Mouse (Mus musculus) adrenal gland, postnatal 14 days (tissue): Measurements from ENCODE around the gene Ttll6. TPM values are rescaled to one million over a fixed set of nuclear protein-coding genes. Genes with fewer than 3 reads are reported as not detected.
"Not testable (repeated sequence)": the region's sequence is repeated elsewhere in the genome, so short reads cannot be mapped to it uniquely, and the experiment has no call there.

Experiments
- DNase-seq: peaks from one replicate; pipeline ENCODE4 v3.0.0; 2021; ENCODE audit warnings: mixed read lengths
- long read RNA-seq, 2 experiments: library from polyadenylated mRNA; stranded (forward); transcript quantifications; one replicate each; pipeline ENCODE4 v2.0.0; 2021
- total RNA-seq: library from RNA; stranded (reverse); gene quantifications from 2 replicates; pipeline ENCODE4 v1.2.3, GENCODE M21; 2021

The Ttll6 gene
- total RNA-seq, result not detected in 2 replicates
- long read RNA-seq, experiment 1, result 0 reads
- long read RNA-seq, experiment 2, result 0 reads

DNA sequence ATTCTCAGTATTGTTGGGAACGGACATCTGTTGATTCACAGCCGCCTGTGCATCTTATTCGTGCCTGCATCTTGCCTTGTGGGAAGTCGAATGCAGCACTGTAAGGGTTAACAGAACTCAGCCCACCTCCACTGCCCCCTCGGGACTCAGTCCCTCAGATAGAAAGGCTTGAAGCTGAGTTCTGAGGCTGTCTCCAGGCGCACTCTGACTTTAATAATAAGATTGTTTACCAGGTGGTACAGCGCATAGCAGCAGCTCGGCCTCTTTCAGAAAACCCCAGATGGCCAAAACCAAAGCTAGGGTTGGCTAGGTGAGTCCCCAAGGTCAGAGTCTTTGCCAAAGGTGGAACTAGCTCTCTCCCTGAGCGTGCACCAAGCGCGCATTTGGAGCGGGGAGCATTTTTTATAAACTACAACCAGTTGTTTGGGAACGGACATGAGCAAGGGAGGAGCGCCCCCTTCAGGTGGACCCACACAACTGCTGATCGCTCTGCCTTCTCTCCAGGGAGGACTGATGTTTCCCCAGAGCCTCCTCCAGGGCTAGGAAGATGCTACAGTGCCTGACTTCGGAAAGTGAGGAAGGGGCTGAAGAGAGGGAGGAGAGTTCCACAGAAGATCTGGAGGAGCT is at the start of gene Ttll6:
Gene Ttll6 (plus strand): TSS at position 548 of the 627 bp plus-strand sequence.
- DNase-seq, result peak; percentile 82

DNA sequence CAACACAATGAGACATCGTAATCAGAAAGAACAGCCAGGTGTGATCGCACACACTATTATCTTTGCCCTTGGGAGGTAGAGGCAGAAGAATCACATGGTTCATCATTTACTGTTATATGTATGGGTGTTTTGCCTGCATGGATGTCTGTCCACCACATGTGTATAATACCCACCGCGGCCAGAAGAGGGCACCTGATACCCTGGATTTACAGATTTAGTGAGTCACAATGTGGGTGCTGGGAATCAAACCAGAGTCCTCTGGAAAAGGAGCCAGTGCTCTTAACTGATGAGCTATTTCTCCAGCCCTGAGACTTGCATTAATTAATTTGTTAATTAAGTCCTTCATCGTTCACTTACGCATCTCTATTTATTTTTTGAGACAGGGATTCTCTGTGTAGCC is 45.6 kb upstream of the Ttll6 start:
- DNase-seq, result no peak

DNA sequence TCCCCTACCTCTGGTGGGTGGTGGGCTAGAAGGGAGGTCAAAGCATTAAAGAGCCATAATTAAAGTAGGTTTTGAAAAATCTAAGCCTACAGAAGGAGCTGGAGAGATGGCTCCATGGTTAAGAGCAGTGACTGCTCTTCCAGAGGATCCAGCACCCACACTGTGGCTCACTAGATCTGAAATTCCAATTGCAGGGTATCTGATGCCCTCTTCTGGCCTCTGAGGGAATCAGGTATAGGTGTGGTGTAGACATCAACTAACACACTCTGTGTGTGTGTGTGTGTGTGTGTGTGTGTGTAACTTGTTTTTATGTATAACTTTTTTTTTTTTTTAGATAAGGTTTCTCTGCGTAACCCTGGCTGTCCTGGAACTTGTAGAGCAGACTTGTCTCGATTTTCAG is 42.5 kb upstream of the Ttll6 start:
- DNase-seq, result peak; percentile 43

DNA sequence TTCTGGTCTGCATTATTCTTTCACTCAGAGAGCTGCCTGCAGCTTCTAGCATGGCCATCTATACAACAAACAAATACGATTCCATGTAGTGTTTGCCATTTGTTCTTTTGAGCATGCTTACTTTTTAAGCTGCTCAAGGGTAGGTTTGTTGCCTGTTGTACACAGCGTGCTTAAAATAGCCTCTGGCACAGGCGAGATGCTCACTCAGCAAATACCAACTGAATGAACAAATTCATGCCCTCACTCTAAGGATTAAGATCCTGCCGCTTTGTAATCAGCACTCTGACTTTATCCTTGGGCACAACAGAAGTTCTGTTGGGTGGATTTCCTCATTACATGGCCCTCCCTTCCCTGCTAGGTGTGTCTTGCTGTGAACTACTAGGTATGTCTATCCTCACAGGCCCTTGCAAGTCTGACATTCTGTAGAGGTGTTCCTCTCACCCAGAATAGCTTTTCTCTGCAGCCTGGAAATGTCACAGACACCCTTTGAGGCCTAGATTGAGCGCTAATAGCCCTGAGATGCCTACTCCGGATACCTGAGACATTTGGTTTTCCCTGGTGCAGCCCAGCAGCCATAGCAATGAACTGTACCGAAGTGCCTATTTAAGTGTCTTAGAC is 40.8 kb upstream of the Ttll6 start:
- DNase-seq, result no peak

DNA sequence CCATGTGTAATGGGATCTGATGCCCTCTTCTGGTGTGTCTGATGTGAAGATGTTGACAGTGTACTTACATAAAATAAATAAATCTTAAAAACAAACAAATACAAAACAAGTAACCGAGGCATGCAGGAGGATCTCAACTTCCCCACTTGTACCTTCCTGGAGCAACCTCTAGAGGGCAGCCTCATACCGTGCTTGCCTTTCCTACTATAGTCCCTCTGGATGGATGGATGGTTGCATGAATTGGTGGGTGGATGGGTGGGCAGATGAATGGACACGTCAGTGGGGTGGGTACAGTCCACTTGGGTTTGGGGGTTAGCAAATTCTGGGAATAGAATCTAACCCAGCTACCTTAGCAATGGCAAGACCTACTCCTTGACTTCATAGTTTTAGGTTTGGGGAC is 40.2 kb upstream of the Ttll6 start:
- DNase-seq, result peak; percentile 75

DNA sequence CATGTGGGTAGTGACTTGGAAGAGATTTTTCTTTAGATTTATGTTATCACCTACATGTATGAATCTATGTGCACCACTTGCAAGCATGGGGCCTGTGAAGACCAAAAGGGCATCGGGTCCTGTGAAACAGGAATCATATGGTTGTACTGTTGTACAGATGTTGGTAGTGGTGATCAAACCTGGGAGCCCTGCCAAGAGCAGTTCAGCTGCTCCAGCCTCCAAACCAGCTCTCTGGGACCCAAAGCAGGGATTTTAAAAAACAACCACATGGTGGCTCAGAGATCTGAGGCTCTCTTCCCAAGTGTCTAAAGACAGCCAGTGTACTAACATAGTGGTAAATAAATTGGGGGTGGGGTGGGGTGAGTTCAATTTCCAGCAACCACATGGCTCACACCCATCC is 25.2 kb upstream of the Ttll6 start:
- DNase-seq, result no peak

DNA sequence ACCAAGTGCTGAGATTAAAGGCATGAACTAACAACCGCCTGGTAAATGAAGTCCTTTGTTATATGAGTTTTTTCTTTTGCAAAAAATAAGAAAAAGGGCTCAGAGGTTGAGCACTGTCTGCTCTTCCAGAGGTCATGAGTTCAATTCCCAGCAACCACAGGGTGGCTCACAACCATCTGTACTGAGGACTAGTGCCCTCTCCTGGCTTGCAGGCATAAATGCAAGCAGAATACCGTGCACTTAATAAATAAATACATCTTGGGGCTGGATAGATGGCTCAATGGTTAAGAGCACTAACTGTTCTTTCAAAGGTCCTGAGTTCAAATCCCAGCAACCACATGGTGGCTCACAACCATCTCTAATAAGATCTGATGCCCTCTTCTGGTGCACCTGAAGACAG is 22.6 kb upstream of the Ttll6 start:
- not testable (repeated sequence) for DNase-seq

DNA sequence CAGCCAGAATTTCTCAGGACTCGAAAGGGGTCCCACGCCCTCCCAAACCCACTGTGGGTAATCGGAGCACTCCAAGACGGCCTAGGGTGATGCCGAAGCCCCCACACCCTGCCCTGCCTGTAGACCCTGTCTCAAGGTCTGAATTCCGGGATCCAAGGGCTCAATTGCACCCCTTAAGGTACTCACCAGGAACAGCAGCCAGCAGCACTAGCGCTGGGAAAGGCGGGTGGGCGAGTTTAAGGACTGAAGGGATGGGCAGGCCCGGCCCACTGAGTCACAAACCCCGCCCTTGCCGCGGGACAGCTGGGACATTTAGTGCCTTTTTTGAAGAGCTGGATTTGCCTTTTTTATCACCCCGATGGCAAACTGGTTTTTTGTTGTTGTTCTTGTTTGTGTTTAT is 21.8 kb upstream of the Ttll6 start, which contains the start of gene Calcoco2:
Gene Calcoco2 (minus strand): TSS at position 214 of the 400 bp plus-strand sequence.
- no peak for DNase-seq

DNA sequence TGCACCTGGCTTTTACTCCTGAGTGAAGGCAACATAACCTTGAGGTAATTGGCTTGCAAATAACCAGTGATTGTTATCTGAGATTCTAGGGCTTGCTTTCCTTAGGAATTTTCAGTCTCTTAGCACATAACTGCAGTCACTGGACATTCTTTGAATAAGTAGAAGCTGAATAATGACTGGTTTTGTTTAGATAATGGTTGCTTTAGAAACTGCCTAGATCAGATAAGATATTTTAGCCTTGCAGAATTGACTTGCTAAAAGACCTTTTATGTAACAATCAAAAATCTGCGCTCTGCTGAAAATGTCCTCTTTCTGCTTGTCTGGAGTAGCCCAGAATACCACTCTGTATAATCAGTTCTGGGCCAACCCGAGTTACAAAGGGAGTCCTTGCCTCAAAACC is 19.5 kb upstream of the Ttll6 start:
- no peak for DNase-seq

DNA sequence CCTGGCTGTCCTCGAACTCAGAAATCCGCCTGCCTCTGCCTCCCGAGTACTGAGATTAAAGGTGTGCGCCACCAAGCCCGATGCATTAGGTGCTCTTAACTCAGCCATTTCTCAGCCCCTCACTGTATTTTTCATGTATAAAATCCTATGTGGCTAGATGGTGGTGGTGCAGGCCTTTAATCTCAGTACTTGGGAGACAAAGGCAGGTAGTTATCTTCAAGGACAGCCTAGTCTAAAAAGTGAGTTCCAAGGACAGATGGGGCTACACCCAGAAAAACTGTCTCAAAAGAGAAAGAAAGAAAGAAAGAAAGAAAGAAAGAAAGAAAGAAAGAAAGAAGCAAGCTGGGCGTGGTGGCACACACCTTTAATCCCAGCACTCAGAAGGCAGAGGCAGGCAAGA is 18.2 kb upstream of the Ttll6 start:
- no peak for DNase-seq

DNA sequence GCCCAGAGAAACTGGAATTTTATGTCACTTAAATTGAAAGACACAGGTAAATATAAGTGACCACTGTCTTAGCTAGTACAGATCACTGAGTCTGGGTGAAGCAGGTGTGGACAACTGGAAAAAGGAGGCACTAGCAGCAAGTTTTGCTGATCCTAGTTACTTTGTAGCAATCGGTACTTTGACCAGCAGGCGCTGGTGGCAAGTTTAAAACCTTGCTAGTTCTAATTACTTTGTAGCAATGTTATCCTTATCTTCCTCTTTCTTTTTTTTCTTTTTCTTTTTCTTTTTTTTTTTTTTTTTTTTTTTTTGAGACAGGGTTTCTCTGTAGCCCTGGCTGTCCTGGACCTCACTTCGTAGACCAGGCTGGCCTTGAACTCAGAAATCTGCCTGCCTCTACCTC is 17.5 kb upstream of the Ttll6 start:
- no peak for DNase-seq

DNA sequence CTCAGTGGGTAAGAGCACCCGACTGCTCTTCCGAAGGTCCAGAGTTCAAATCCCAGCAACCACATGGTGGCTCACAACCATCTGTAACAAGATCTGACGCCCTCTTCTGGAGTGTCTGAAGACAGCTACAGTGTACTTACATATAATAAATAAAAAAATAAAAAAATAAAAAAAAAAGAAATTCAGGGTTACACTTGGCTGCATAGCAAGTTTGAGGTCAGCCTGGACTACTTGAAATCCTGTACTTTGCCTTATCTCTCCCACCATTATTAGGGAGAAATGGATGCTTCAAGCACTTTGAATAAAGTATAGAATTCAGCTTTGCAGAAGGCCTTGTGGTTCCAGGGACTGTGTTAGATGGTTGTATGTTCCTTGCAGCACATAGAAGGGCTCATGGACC is 16.7 kb upstream of the Ttll6 start:
- DNase-seq, result not testable (repeated sequence)

DNA sequence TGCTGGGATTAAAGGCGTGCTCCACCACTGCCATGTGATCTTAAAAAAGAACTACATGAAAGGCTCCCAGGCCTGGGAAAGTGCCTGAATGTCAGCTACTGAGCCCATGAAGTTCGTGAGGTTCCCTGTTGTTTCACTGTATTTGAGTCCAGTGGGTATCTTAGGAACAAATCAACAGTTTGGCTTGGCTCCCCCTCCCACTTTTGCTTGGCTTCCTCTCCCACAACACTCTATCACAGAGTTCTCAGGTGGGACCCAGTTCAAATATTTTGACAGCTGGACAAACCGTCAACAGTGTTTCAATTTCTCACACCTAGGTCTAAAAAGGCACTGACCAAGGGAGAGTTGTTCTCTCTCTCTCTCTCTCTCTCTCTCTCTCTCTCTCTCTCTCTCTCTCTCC is 14.2 kb upstream of the Ttll6 start:
- no peak for DNase-seq

DNA sequence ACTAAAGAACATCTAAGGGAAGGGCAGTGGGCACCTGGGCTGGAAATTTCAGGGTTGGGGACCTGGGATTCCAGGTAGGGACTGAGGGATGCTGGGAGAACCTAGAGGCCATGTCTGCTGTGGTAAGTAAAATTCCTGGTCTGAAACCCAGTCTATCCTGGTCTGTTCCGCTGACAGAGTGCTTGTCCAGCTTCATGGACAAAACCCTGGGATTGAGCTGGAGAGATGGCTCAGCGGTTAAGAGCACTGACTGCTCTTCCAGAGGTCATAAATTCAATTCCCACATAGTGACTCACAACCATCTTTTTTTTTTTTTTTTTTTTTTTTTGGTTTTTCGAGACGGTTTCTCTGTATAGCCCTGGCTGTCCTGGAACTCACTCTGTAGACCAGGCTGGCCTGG is 10.8 kb upstream of the Ttll6 start:
- DNase-seq, result not testable (repeated sequence)

DNA sequence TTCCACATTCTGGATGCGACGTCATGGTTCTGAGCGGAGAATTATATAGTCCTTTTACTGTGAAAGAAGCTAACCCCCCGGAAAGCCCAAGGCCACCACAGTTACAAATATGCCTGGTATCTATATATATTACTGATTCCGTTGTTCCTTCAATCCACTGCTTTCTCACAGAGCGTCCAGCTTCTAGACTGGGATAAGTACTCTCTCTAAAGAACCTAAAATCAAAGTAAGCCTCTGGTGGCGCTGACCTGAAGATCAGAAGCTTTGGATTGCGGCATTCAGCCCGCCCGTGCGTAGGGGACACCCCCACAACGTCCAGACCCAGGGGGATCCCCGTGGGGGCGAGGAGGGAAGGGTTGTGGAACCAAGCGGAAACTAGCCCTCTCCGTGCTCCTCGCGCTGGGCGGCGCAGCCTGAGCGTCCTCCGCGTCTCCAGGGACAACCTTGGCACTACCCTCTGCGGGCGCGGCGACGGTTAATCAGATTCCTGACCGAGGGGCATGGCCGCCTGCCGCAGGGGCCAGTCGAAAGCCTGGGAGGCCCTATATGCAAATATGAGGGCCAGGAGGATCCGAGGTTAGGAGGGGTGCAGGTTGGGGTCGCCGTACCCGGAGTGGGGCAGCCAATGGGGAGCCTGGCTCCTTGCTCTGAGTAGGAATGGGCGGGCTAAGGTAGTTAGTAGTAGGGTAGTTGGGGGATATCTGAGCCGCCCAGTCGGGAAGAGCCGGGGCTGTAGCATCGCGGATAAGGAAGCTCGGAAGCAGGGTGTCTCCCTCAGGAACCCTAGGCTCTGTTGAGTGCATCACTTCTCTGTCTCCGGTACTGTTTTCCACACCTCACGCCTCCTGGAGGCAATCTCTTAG is 9.3 kb upstream of the Ttll6 start:
- peak; percentile 62 for DNase-seq

DNA sequence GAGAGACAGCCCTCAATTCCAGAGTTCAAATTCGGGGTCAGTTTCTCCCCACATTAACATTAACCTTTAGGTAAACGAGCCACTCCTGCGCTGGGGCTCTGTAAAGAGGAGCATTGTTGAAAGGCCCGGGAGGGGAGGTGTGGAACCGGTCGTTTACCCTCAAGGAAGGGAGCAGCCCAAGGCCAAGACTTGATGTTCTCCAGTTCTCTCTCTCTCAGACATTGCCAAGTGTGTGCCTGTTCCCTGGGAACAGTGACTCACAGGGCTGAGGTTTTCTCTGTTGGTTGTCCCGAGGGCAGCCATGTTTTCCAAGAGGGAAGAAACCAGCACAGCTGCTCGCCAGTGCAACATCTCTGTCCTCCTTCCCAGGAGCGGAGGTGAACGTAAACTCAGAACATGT is 3.0 kb upstream of the Ttll6 start:
- no peak for DNase-seq

DNA sequence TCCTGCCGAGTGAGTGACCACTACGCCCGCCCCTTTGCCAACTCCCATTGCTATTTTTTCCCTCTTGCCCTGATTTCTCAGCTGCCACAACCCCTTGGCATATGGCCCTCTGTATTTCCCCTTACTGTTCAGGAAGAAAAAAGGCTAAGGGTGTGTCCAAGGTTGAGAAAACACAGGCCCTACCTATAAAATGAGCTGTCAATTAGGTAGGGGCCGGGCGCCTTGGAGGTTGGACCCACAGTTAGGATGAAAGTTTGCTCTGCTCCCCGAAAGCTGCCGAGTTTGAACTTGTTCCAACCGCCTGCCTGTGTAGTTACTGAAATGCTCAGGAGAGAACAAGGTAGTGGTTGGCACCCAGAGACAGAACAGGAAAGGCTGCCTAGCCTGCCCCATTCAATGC is 2.3 kb downstream of the Ttll6 start:
- DNase-seq, result no peak

DNA sequence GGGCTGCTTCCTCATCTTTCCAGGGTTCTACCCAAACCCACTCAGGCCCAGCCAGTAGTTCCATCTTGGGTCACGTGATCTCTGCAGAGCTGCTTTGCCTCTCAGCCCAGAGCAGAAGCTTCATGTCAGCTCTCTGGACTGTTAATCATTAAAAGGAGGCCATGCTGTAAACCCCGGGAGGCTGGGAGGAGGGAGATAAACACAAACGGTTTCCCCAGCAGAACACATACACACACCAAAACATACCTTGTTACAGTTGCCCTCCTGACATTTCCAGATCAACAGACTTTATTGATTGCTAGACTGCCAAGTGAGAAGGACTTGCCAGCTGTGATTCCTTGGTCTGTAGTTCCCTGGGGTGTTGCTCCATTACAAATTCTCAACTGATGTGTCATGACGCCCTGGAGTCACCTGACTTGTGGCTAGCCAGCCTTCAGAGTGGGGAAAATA is 7.2 kb downstream of the Ttll6 start:
- DNase-seq, result peak; percentile 44

DNA sequence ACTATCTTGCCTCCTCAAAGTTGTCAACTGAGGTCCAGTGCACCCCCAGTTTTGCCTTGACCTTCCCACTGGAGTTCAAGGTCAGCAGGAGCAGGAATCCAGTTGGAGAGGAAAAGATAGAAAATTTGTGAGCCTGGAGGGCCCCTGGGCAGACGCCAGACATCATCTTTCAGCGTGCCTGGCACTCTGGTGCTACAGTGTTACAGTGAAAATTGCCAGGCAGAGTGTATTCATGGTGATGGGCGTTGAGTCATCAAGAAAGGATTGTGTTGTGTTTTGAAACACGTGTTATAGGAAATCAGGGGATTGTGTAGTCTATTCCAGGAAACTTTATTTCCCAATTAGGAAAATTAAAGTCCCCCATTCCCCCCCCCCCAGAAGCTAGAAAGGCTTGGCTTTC is 10.2 kb downstream of the Ttll6 start:
- no peak for DNase-seq

DNA sequence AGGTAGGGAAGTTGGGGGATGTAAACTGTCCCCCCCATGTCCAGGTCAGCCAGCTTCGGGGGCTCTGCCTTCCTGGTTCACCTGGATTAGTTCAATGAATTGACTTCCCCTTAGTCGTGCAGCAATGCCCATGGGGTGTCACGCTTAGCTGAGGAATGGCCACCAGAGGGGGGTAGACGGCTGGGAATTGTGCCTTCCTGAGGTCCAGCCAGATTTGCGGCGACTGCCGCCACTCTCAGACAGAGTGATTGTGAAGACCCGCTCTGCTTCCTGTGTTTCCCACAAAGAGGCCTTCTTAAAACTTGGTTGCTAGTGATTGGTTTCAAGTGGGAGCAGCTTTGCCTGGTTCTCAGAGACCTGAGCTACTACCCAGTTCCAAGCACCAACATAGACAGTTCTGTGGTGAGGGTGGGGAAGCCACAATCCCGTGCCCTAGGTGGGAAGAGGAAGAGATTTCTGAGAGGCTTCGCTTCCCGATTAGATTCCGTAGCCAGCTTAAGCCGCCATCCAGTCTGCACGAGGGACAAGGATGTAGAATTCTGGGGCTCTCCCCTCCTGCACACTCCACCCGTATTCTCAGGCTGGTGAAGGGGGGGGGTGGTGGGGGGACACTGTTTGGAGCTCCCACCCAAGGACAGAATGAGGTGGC is 12.2 kb downstream of the Ttll6 start:
- DNase-seq, result peak; percentile 91

DNA sequence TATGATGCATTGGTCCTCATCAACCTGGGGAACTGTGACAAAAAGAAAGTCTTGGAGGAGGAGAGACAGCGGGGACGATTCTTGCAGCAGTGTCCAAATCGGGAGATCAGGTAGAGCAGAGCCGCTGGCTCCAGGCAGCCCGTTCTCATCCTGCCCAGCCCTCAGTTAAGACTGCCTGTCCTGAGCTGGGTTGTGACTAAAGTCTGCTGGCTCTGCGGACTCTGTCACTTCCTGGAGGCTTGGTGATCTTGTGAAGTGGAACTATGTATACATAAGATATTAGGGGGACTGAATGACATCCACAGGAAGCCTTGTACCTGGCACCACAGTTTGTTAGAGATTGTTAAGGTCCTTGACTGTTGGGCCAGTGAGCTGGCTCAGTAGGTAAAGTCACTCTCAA is 13.9 kb downstream of the Ttll6 start:
- no peak for DNase-seq

DNA sequence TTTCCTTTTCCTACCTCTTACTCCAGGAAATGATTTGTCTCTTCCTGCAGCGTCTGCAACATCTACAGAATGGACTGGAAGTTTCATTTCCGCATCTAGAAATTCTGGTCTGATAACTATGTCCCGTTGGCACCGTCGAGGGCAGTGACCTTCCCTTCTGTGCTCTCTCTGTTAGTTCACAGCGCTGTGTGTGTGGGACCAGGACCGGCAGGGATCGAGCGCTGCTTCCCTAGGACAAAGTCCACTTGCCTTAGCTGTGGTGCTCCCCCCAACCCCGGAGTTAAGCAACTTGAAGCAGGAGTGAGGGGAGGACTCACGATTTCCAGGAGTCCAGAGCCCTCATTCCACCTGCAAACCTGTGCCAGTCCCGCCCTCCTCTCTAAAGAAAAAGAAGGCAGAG is 31.2 kb downstream of the Ttll6 start:
- DNase-seq, result no peak

DNA sequence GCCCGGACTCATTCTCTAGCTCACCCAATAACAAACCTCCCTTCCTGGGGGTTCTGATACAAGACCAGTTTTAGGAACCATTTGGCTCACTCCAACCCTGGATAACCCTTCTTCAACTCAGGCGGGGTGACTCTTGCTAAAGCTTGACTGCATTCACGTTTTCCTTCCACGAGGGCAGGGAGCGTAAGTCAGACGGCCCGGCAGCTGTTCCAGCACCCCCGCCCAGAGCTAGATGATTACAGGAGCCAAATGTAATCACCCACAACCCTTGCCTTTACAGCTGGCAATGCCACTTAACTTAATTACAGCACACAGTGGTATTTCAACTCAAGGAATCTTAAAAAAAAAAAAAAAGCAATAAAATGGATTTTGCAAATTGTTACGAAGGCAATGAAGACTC is 34.5 kb downstream of the Ttll6 start:
- no peak for DNase-seq
